ENCODE assay signal across 17 mouse cellular contexts in the genomic region with DNA sequence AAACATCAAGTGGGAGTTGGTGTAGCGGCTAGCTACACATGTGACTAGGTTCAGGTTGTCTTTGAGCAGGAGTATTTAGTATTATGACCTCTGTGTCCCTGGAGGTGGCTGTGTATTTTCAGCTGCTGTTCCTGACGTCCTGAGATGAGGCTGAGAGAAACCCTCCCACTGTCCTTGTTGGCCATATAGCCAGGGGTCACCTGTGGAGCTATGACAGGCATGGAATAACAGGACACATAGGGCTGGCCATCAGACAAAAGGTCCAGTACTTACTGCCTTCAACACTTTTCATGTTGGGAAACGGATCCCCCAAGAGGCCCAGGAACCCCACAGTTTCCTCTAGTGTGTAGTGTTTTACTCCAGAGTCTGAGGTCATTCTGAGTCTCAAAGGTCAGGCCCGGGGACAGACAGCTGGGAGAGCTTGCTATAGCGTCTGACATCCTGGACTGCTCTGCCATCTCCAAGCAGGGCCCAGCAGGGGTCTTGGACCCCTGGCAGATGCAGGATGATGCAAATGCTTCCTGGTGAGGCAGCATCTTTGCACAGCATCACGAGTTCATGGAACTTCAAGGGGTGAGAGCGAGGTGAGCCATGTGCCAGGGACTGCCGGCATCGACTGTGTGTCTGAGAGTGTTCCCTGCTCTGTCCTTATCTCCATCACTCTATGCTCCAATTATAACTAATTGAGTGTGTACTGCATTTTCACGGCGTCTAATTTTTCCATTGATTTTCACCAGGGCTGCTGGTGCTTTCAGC.
A peak's percentile ranks its signal among the peaks of the same experiment; 100 is the strongest.
DNase-seq lines count a peak whose midpoint lies in the region; ATAC-seq and TF ChIP-seq lines count a peak whose summit lies in the region.
"Had no signal": no experiment of that assay in that cellular context is flagged by ENCODE, and none has a peak within 500 bp of the region (broad histone marks: within the 10 kb centered on the region; RNA-seq: fewer than 3 reads in every experiment).

No protein-coding gene starts in this region.

- peaks cover 6% of the 10 kb centered on the region for H3K4me1 ChIP-seq in heart, adult 2 months (ENCODE audit: control insufficient read depth, insufficient read depth, low read length)
- peaks cover 91% of the 10 kb centered on the region for H3K4me1 ChIP-seq in heart, embryonic 13.5 days
- H3K4me1 ChIP-seq in heart, postnatal 0 days (ENCODE audit: control insufficient read depth, insufficient read depth): peaks cover 9% of the 10 kb centered on the region; the same call in 1 of the 2 replicates
- H3K4me1 ChIP-seq in neural tube, embryonic 15.5 days: no peaks in the 10 kb centered on the region
- H3K4me1 ChIP-seq: embryonic facial prominence, embryonic 12.5 days; hindbrain, embryonic 13.5 days; intestine, embryonic 15.5 days had no signal

- TF ChIP-seq CTCF in heart, adult 2 months (IDR thresholded peaks at IDR 0.05): no peak
- no peak for TF ChIP-seq CTCF in heart, postnatal 0 days (IDR thresholded peaks at IDR 0.05; ENCODE audit: low read depth)

- peak; percentile 62 for TF ChIP-seq POLR2A in heart, adult 2 months (IDR thresholded peaks at IDR 0.05; ENCODE audit: insufficient read depth, low read depth, low read length)

- 0 out of 2 replicates have a peak, but pooled peaks have one; percentile 61 for TF ChIP-seq EP300 in heart, adult 2 months (IDR thresholded peaks at IDR 0.05; ENCODE audit: insufficient read depth, low read depth, low read length)
- TF ChIP-seq EP300 in heart, postnatal 0 days (IDR thresholded peaks at IDR 0.05; ENCODE audit: low read depth): no peak

- H3K9ac ChIP-seq in heart, adult 2 months (ENCODE audit: low read depth, low read length): no peak overlapping the region
- H3K9ac ChIP-seq in heart, embryonic 13.5 days: peak overlapping the region; percentile 64
- H3K9ac ChIP-seq in heart, postnatal 0 days (replicated peaks; ENCODE audit: low read depth, low read length): 0 out of 2 replicates have a peak overlapping the region, but pooled peaks have one; percentile 20
- H3K9ac ChIP-seq in neural tube, embryonic 15.5 days (replicated peaks): no peak overlapping the region
- H3K9ac ChIP-seq: embryonic facial prominence, embryonic 12.5 days; hindbrain, embryonic 13.5 days; intestine, embryonic 15.5 days had no signal

- peak overlapping the region; percentile 76 for H3K27ac ChIP-seq in heart, adult 2 months
- peak overlapping the region; percentile 91 for H3K27ac ChIP-seq in heart, embryonic 13.5 days (replicated peaks)
- peak overlapping the region; percentile 96 for H3K27ac ChIP-seq in heart, postnatal 0 days (ENCODE audit: low read depth)
- no peak overlapping the region for H3K27ac ChIP-seq in neural tube, embryonic 15.5 days (replicated peaks)
- H3K27ac ChIP-seq: embryonic facial prominence, embryonic 12.5 days; hindbrain, embryonic 13.5 days; intestine, embryonic 15.5 days had no signal

- no peak for DNase-seq in heart, adult 2 months
- DNase-seq in heart, postnatal 4 days: no peak
- DNase-seq in heart, adult 8-10 months (ENCODE audit: low spot score): no peak
- no peak for DNase-seq in heart, postnatal 0 days (ENCODE audit: low spot score)
- no peak for DNase-seq in layer of hippocampus, postnatal 14 days (ENCODE audit: low spot score in 2 of 2)
- DNase-seq: adrenal gland, postnatal 14 days; cerebellum, adult 11-12 months; cerebellum, adult 9-10 months; cerebellum, postnatal 25 days; gastrocnemius, postnatal 14 days; kidney, adult 18-20 months had no signal

- H3K27me3 ChIP-seq in heart, adult 2 months (ENCODE audit: control insufficient read depth, insufficient read depth, low read length): no peaks in the 10 kb centered on the region
- H3K27me3 ChIP-seq in heart, embryonic 13.5 days (replicated peaks): no peaks in the 10 kb centered on the region
- no peaks in the 10 kb centered on the region for H3K27me3 ChIP-seq in heart, postnatal 0 days (ENCODE audit: control insufficient read depth, insufficient read depth, low read length)
- H3K27me3 ChIP-seq in neural tube, embryonic 15.5 days (replicated peaks): peaks cover 4% of the 10 kb centered on the region; the same call in 1 of the 2 replicates

- intact Hi-C loops in heart, adult 2 months (cut with DNase I): no loop called here

- ATAC-seq in heart, embryonic 13.5 days (ENCODE audit: extremely low read depth, insufficient number of reproducible peaks, low FRiP score, low TSS enrichment): no peak
- no peak for ATAC-seq in heart, postnatal 0 days (ENCODE audit: insufficient read depth, low read depth)
- no peak for ATAC-seq in neural tube, embryonic 15.5 days (ENCODE audit: low FRiP score)
- ATAC-seq: forebrain, embryonic 16.5 days; intestine, embryonic 15.5 days had no signal

- 34% methylated on average over 11 of the region's 11 CpGs for WGBS in heart, adult 2 months
- WGBS in heart, embryonic 13.5 days: 36% methylated on average over 11 of the region's 11 CpGs
- 24% methylated on average over 11 of the region's 11 CpGs for WGBS in heart, postnatal 0 days
- 53% methylated on average over 11 of the region's 11 CpGs for WGBS in neural tube, embryonic 15.5 days

- H3K79me2 ChIP-seq in heart, adult 2 months (replicated peaks; ENCODE audit: control insufficient read depth, insufficient read depth, low read length): no peaks in the 10 kb centered on the region

- H3K36me3 ChIP-seq in heart, adult 2 months (ENCODE audit: control insufficient read depth, insufficient read depth, low read length): peaks cover 4% of the 10 kb centered on the region
- peaks cover 58% of the 10 kb centered on the region for H3K36me3 ChIP-seq in heart, embryonic 13.5 days
- no peaks in the 10 kb centered on the region; the same call in 1 of the 2 replicates for H3K36me3 ChIP-seq in heart, postnatal 0 days (replicated peaks; ENCODE audit: control insufficient read depth, insufficient read depth, low read length)
- H3K36me3 ChIP-seq in neural tube, embryonic 15.5 days: no peaks in the 10 kb centered on the region
- H3K36me3 ChIP-seq: embryonic facial prominence, embryonic 12.5 days; hindbrain, embryonic 13.5 days; intestine, embryonic 15.5 days had no signal

- no peak overlapping the region for H3K4me2 ChIP-seq in heart, embryonic 13.5 days
- H3K4me2 ChIP-seq in heart, postnatal 0 days (ENCODE audit: low read depth, low read length): no peak overlapping the region
- H3K4me2 ChIP-seq in neural tube, embryonic 15.5 days: no peak overlapping the region
- H3K4me2 ChIP-seq: embryonic facial prominence, embryonic 12.5 days; hindbrain, embryonic 13.5 days; intestine, embryonic 15.5 days had no signal

- no peaks in the 10 kb centered on the region for H3K9me3 ChIP-seq in heart, embryonic 13.5 days
- no peaks in the 10 kb centered on the region for H3K9me3 ChIP-seq in heart, postnatal 0 days (replicated peaks; ENCODE audit: control insufficient read depth, low read length)
- no peaks in the 10 kb centered on the region for H3K9me3 ChIP-seq in neural tube, embryonic 15.5 days (replicated peaks)
- H3K9me3 ChIP-seq: embryonic facial prominence, embryonic 12.5 days; hindbrain, embryonic 13.5 days; intestine, embryonic 15.5 days had no signal

- H3K4me3 ChIP-seq in heart, adult 2 months: no peak overlapping the region
- H3K4me3 ChIP-seq in heart, embryonic 13.5 days: no peak overlapping the region
- H3K4me3 ChIP-seq in heart, postnatal 0 days (ENCODE audit: low read depth, low read length): no peak overlapping the region
- H3K4me3 ChIP-seq in neural tube, embryonic 15.5 days (replicated peaks): no peak overlapping the region
- H3K4me3 ChIP-seq: embryonic facial prominence, embryonic 12.5 days; hindbrain, embryonic 13.5 days; intestine, embryonic 15.5 days had no signal

Comparison
In these comparisons a context has a peak if more than half of its experiments do, and no peak if none do; other contexts are left out.
1. H3K9ac ChIP-seq: peak in heart, embryonic 13.5 days (single experiment) and heart, postnatal 0 days (single experiment); none in heart, adult 2 months (single experiment) and neural tube, embryonic 15.5 days (single experiment).